Mouse (Mus musculus): ENCODE measurements at regions not wholly inside any gene's neighbourhood (a gene's known extent, or its start where the extent isn't known, plus 50 kb on each side); places are given as distances from the start of the nearest gene placed in this dataset.

DNA sequence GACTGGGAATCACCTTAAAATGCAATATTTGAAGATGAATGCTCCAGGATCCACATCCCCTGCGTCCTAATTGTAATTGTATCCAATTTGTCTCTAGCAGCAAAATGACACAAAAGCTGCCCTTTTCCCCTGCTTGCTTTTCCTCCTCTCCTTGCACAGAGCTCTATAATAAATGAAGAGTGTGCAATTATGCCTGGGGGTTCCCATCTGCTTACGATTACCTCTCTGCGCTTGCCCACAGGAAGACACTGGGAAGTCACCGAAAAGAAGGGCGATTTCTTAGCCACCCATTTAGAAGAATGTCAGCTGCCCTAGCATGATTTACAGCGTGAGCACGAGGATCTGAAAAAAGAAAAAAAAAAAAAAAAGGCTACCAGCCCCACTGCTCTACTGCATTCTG, 174.8 kb upstream of the Crim1 start:
- dilution Hi-C loops (cut with MboI; ENCODE audit: extremely low pct_ligation_motif_present, extremely low pct_unique_long_range_greater_than_20kb, low sequenced_read_pairs), result no loop called here
- H3K36me3 ChIP-seq (replicated peaks in 1 of 2; ENCODE audit: control insufficient read depth in 1 of 2, insufficient read depth in 1 of 2, low read length in 1 of 2), result no peaks in the 10 kb centered on the region
- H3K27ac ChIP-seq (ENCODE audit: insufficient read depth, low read depth), result no peak overlapping the region
- DNase-seq (ENCODE audit: extremely low read depth), result no peak
- no peaks in the 10 kb centered on the region for H3K79me2 ChIP-seq (replicated peaks; ENCODE audit: control insufficient read depth, extremely low read depth, insufficient read depth, poor library complexity, severe bottlenecking)
- TF ChIP-seq MAZ (IDR thresholded peaks at IDR 0.05; ENCODE audit: low read depth, low read length) (no peak), USF1 (IDR thresholded peaks at IDR 0.05; ENCODE audit: low read depth, low read length) (no peak), JUND (conservative IDR thresholded peaks at IDR 0.05; ENCODE audit: low read depth, low read length) (no peak), RAD21 (IDR thresholded peaks at IDR 0.05; ENCODE audit: low read depth, low read length) (no peak), ZC3H11A (IDR thresholded peaks at IDR 0.05; ENCODE audit: low read depth, low read length) (no peak), CHD2 (IDR thresholded peaks at IDR 0.05; ENCODE audit: low read length) (no peak), MEF2A (IDR thresholded peaks at IDR 0.05; ENCODE audit: borderline replicate concordance, low read depth, low read length) (no peak), ETS1 (conservative IDR thresholded peaks at IDR 0.05; ENCODE audit: low read depth, low read length) (no peak), EP300 (IDR thresholded peaks at IDR 0.05; ENCODE audit: low read length) (no peak), PAX5 (IDR thresholded peaks at IDR 0.05; ENCODE audit: low read length) (no peak), ZMIZ1 (IDR thresholded peaks at IDR 0.05; ENCODE audit: low read depth, low read length) (no peak), BHLHE40 (IDR thresholded peaks at IDR 0.05; ENCODE audit: low read depth, low read length) (no peak), MAFK (IDR thresholded peaks at IDR 0.05; ENCODE audit: insufficient replicate concordance, low read length) (no peak), TCF12 (IDR thresholded peaks at IDR 0.05; ENCODE audit: low read depth, low read length) (no peak), GABPA (IDR thresholded peaks at IDR 0.05; ENCODE audit: insufficient replicate concordance, low read depth, low read length) (no peak)
- no peak overlapping the region for H3K4me3 ChIP-seq (replicated peaks in 1 of 3; ENCODE audit: low read depth in 2 of 3, low read length in 2 of 3, poor library complexity in 1 of 3)
- no peak overlapping the region for H3K4me2 ChIP-seq (ENCODE audit: insufficient read depth, low read depth, poor library complexity, severe bottlenecking)
- H3K9me3 ChIP-seq (replicated peaks; ENCODE audit: low read length), result no peaks in the 10 kb centered on the region
- H3K4me1 ChIP-seq (ENCODE audit: control insufficient read depth in 1 of 2, insufficient read depth in 2 of 2), result no peaks in the 10 kb centered on the region
- H3K27me3 ChIP-seq (replicated peaks), result no peaks in the 10 kb centered on the region
- in situ Hi-C loops (cut with MboI; ENCODE audit: low pct_ligation_motif_present, low pct_unique_long_range_greater_than_20kb, low sequenced_read_pairs), result loop anchor here (25.0 kb wide), 1 partner anchor 437 kb away; no protein-coding TSS in a partner anchor
- H3K9ac ChIP-seq (ENCODE audit: insufficient read depth, low read depth), result no peak overlapping the region

DNA sequence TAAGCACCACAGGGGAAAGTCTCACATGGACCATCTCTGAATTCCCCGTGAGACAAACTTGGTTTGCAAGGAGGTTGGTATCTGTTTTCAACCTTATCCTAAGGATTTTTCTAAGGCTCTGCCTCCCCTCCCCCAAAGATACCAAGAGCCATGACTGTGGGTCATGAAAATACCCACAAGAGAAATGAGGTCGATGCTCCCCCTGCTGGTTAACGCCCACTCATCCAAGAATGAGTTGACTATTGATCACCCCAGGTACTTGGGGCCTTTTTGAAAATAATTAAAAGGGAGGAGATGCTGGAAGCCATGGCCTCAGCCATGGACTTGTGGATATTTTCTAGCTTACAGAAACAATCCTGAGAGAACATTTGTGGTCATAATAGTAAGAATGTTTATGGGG, 164.4 kb upstream of the Crim1 start:
- no peak overlapping the region for H3K27ac ChIP-seq (ENCODE audit: insufficient read depth, low read depth)
- H3K4me1 ChIP-seq (ENCODE audit: control insufficient read depth in 1 of 2, insufficient read depth in 2 of 2), result no peaks in the 10 kb centered on the region
- H3K79me2 ChIP-seq (replicated peaks; ENCODE audit: control insufficient read depth, extremely low read depth, insufficient read depth, poor library complexity, severe bottlenecking), result no peaks in the 10 kb centered on the region
- dilution Hi-C loops (cut with MboI; ENCODE audit: extremely low pct_ligation_motif_present, extremely low pct_unique_long_range_greater_than_20kb, low sequenced_read_pairs), result no loop called here
- no peaks in the 10 kb centered on the region for H3K36me3 ChIP-seq (replicated peaks in 1 of 2; ENCODE audit: control insufficient read depth in 1 of 2, insufficient read depth in 1 of 2, low read length in 1 of 2)
- H3K27me3 ChIP-seq (replicated peaks), result no peaks in the 10 kb centered on the region
- no peak overlapping the region for H3K4me3 ChIP-seq (replicated peaks in 1 of 3; ENCODE audit: low read depth in 2 of 3, low read length in 2 of 3, poor library complexity in 1 of 3)
- in situ Hi-C loops (cut with MboI; ENCODE audit: low pct_ligation_motif_present, low pct_unique_long_range_greater_than_20kb, low sequenced_read_pairs), result loop anchor here (25.0 kb wide), 1 partner anchor 427 kb away; no protein-coding TSS in a partner anchor
- no peak overlapping the region for H3K4me2 ChIP-seq (ENCODE audit: insufficient read depth, low read depth, poor library complexity, severe bottlenecking)
- H3K9me3 ChIP-seq (replicated peaks; ENCODE audit: low read length), result no peaks in the 10 kb centered on the region
- peak; percentile 36 for DNase-seq (ENCODE audit: extremely low read depth)
- no peak overlapping the region for H3K9ac ChIP-seq (ENCODE audit: insufficient read depth, low read depth)
- peak in 1 of 2 experiments; percentile 58; a peak in 2 of 4 replicates for TF ChIP-seq CTCF (conservative IDR thresholded peaks at IDR 0.05 in 1 of 2, IDR thresholded peaks at IDR 0.05 in 1 of 2; ENCODE audit: low read depth in 2 of 2, low read length in 2 of 2)
- TF ChIP-seq JUN (IDR thresholded peaks at IDR 0.05; ENCODE audit: insufficient read depth, low read depth, low read length), result no peak
- no peak for TF ChIP-seq MXI1 (IDR thresholded peaks at IDR 0.05; ENCODE audit: low read depth, low read length)
- no peak for TF ChIP-seq MAFK (IDR thresholded peaks at IDR 0.05; ENCODE audit: insufficient replicate concordance, low read length)
- TF ChIP-seq RAD21 (IDR thresholded peaks at IDR 0.05; ENCODE audit: low read depth, low read length), result peak; percentile 53
- no peak for TF ChIP-seq ZKSCAN1 (IDR thresholded peaks at IDR 0.05; ENCODE audit: borderline replicate concordance, low read depth, low read length)
- no peak for TF ChIP-seq EP300 (IDR thresholded peaks at IDR 0.05; ENCODE audit: low read length)
- TF ChIP-seq SMC3 (IDR thresholded peaks at IDR 0.05; ENCODE audit: low read depth, low read length), result peak; percentile 44
